Mouse (Mus musculus) MN1 (cell line): ENCODE measurements around the gene Dtd1.

Experiments
- DNase-seq: peaks from one replicate; pipeline ENCODE4 v3.0.0-alpha.2; 2016; ENCODE audit warnings: low spot score

The Dtd1 gene

GRCm38 (mm10) chr2:144640101-144640500, 40.4 kb downstream of the Dtd1 start:
- no peak for DNase-seq

DNA sequence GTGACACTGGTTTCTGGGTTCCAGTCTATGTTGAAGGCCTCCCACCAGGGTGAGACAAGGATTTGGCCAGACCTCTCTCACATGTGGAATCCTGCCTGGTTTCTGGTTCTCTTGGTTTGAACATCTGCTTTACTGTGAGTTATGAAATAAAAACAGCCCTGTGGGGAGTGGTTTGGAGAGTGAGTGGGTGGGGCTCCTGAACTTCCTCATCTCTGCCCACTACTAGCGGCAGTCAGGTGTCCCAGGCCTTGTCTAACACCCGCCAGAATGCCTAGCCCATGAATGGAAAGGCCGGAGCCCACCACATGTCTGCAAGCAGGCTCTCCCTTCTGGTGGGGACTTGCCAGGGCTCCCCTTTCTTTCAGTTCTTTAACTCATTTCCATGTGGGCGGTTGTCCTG, 42.3 kb downstream of the Dtd1 start:
- no peak for DNase-seq

DNA sequence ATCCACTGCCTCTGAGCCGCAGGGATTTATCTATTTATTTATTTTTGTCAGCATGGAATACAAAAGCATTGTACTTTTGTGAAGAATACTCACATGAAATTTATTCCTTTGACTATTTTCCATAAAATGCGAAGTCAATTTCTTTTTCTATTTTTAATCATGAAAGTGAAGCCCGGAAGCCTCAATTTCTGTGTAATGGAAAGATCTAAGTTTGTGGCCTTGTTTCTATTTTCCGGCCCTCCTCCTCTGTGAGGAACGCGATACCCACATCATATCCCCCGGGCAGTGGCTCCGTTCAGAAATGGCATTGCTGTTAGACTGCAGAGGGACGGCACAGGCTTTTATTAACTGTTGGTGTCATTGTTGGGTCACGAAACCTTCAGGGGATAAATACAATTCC, 46.7 kb downstream of the Dtd1 start:
- no peak for DNase-seq

DNA sequence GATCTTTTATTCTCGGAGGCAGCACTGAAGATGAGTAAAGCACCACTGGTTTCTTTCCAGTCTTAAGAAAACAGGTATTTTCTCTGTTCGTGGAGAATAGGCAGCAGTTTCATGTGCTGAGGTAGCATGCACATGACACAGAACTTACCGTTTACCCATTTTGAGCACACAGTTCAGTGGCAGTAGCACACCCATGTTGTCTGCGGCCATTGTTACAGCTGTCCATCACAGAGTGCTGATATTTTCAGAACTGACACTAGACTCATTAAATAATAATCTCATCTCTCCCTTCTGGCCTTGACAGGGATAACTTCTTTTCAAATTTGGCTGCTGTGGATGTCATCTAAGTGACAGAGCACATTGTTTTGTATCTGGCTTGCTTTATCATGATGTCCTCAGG, 47.5 kb downstream of the Dtd1 start:
- DNase-seq: no peak

- no peak for DNase-seq
Observed at GRCm38 (mm10) chr2:144649960-144650359, 50.3 kb downstream of the Dtd1 start.

DNA sequence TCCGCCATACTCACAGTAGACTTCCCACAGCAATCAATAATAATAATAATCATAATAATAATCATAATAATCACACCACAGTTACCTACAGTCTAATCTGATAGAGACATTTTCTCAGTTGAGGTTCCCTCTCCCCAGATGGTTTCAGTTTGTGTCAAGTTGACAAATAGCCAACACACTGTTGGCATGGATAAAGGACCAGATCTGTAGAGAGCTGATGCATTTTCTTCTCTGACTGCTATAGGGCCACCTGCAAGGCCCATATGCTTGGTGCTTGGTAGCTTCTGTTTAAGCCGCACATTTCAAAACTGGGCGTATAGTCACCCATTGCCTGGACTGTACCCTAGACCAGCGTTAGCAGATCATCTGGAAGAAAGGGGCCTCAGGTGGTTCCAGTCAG, 53.1 kb downstream of the Dtd1 start:
- no peak for DNase-seq

GRCm38 (mm10) chr2:144655307-144655706, 55.6 kb downstream of the Dtd1 start:
- no peak for DNase-seq

DNA sequence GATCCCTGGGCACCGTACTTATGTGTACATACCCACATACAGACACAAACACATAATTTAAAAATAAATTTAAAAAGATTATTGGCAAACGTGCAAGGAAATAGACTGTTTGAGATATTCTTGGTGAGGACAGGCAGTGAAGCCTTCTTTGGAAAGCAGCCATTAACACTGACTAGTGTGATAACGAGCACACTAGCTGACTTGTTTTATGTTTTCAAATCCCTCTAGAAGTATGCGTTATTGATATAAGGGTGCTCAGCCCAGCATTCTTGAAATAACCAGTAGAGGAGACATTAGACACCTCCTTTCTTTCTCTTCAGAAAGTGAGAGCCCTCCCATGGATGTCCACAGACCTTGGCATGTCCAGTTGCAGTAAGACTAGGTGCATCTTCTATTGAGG, 68.8 kb downstream of the Dtd1 start:
- no peak for DNase-seq

DNA sequence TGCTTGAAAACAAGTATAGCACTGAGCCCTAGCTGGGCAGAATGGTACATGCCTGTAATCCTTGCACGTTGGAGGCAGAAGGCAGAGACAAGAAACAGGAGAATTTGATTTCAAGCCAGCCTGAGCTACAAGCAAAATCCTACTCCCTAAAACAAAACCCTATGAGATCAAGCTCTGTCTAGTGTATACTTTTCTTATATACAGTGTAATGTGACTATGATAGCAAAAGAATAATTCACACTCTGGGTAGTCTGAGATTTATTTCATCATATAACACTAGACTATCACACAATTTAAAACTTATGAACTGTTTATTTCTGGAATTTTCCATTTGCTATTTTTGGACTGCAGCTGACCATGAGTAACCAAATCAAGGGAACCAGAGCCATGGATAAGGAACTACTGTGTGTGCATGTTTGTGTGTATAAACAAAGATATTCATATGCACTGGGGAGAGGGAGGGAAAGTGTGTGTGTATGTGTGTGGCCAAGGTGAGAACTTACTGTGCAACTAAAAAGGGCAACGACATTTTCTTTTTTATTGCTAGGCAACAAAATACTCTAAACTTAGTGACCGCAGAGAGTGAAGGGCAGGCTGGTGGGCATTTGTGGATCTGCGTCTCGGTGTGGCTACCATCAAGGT, 70.7 kb downstream of the Dtd1 start:
- no peak for DNase-seq

DNA sequence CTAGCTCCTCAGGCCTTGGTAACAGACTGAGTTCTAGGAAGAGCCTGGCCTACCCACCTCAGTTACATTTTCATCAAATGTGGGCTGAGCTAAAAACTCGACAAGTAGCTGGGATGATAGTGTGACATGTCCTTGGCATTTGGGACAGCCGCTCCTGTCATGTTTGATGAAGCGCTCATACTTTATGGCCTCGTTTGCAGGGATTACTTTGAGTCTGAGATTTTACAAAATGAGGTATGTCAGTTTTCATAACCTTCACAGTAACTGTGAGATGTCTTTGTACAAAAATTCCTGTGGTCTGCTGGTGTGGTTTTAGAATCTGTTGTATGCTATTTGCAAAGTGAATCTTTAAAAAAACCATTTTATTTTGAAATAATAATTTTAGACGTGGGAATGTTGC, 72.7 kb downstream of the Dtd1 start:
- no peak for DNase-seq

DNA sequence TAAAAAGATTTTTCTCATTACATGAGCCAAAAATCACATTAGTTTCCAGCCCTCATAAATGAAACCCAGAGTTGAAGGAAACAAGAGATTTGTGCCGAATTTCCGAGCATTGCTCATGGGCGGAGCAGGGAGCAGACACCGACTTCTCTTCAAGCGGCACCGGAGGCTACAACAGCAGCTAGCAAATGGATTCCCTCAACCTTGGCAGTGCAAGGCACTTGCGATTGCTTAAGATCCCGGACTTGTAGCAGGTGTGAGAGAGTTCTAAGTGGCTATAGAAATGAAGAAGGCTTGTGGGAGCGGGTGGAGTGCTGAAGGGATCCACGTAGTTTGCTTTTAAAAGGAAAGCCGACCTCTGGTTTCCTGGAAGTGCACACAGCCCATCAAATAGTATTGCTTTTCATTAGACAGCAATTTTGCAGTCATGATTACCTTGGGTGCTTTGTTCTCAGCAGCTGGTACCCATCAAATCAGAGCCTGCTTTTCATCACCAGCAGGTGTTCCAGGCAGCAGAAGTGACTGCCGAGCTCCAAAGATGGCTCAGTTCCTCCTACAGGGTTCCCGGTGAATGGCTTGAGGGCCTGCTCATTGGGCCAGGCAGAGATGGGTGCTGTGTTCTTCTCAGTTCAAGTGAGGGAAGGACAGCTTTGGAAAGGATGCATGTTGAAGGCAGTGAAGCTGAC, 77.0 kb downstream of the Dtd1 start:
- DNase-seq: peak; percentile 28

- DNase-seq: peak; percentile 33
Observed at GRCm38 (mm10) chr2:144677229-144677571, 77.5 kb downstream of the Dtd1 start.

GRCm38 (mm10) chr2:144678779-144679178, 79.1 kb downstream of the Dtd1 start:
- no peak for DNase-seq

DNA sequence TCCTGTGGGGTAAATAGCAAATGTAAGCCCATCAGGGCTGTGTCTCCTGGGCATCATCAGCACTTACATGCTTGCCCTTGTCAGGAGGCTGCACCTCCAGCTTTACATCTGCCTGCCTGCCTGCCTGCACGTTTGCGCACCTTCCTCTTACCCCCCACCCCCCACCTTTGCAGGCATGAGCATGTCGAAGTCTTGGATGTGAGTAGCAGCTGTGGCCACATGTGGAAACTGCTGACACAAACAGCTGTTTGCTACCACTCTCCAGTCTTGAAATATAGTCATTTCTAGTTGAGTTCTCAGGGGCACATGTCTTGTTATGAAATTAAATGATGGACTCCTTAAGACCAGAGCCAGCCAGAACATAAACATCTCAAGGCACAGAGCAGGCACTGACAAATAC, 79.7 kb downstream of the Dtd1 start:
- no peak for DNase-seq

GRCm38 (mm10) chr2:144692219-144692732, 92.6 kb downstream of the Dtd1 start:
- no peak for DNase-seq

DNA sequence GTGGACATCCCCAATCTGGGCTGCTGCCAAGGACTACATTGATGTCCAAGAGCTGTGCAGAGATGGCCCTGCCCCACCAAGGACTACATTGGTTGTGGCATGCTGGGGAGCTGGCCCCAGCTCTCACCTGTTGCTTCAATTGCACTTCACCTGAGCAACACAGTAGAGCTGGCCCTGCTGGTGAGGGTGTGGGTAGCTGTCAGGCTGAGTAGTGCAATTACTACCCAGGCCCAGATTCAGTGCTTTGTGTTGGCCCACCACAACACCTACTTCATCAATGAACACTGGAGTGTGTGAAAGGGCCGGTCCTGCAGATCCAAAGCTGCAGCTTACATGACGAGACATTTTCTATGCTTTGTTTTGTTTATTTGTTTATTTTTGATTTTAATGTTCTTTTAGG, 93.1 kb downstream of the Dtd1 start:
- no peak for DNase-seq

DNA sequence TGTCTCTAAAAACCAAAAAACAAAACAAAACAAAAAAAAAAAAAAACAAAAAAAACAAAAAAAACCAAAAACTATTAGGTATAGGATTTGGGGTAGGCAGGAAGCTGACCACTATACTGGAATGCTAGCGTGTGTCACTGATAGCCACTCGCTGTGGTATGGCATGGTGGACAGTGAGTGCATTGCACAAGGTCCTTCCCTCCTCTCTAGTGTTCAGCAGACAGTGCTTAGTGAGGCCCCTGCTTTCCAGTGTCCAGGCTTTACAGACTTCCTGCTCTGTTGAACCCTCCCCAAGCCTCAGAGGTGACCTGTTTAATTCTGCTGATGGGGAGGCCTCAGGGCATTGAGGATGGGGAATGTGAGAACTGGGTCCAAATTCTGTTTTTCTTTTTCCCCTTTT, 95.2 kb downstream of the Dtd1 start:
- no peak for DNase-seq

DNA sequence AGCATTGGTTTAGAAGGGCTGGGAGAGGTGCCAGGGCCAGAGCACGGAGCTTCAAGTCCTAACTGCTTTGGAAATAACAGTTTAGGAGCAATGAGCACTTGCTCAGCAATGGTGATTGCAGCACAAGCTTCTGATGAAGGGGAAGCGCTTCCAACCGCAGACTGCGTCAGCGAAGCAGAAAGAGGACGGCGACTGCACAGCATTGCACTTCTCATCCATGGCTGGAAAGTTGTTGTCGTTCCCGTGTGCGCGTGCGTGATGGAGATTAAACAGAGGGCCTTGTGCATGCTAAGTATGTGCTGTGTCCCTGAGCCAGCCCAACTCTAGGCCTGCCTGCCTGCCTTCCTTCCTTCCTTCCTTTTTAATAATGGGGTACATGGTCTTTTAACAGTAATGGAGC, 98.3 kb downstream of the Dtd1 start:
- DNase-seq: no peak

DNA sequence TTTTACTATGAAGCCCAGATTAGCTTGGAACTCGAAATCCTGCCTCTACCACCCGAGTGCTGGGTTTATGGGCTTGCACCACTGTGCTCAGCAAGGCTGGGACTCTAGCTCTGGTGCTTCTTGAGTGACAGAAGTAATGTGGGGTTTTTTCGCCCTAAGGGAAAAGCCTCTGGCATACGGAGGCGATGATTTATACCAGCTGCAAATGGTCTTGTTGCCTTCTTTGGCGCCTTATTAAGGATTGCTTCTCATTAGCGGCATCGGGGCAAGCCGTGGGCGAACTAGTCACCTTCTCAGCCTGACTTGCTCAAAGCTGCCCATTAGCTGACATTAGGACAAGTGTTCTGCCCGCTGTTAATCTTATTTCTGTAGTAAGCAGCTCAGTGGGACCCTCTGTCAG, 100.9 kb downstream of the Dtd1 start:
- DNase-seq: no peak

GRCm38 (mm10) chr2:144701415-144702149, 101.9 kb downstream of the Dtd1 start:
- no peak for DNase-seq

- no peak for DNase-seq
Observed at GRCm38 (mm10) chr2:144709285-144709684, 109.6 kb downstream of the Dtd1 start.

DNA sequence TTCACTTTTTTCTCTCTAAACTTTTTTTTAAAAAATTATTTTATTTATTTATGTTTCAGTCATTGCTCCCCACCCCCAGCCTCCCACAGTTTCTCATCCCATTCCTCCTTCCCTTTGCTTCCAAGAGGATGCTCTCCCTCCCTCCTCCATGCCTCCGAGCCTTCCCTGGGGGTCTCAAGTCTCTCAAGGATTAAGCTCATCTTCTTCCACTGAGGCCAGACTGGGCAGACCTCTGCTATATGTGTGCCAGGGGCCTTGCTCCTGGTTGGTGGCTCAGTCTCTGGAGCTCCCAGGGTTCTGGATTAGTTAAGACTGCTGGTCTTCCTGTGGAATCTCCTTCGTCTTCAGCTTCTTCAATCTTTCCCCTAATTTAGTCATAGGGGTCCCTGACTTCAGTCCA, 110.0 kb downstream of the Dtd1 start:
- DNase-seq: no peak

GRCm38 (mm10) chr2:144714596-144714995, 114.9 kb downstream of the Dtd1 start:
- DNase-seq: no peak
